Mouse (Mus musculus): ENCODE measurements around the gene Mustn1. TPM values are rescaled to one million over a fixed set of nuclear protein-coding genes. Genes with fewer than 3 reads are reported as not detected.

Gene Mustn1
- polyA plus RNA-seq, 1 experiment from 2014 or later, result 0.94 TPM

Other genes with a start within 250 kb of the Mustn1 start
- 13.2 and 13.6 TPM in 2 replicates for gene Rft1, start 224.8 kb upstream of the Mustn1 start, polyA plus RNA-seq (2014; fragmentation: Nextera tagmentation; extraction: Ambion mirVana)
- 20.2 and 21.2 TPM in 2 replicates for gene Sfmbt1, start 164.4 kb upstream of the Mustn1 start, polyA plus RNA-seq (2014; fragmentation: Nextera tagmentation; extraction: Ambion mirVana)
- 17.2 and 23.3 TPM in 2 replicates for gene Tmem110, start 53.6 kb upstream of the Mustn1 start, polyA plus RNA-seq (2014; fragmentation: Nextera tagmentation; extraction: Ambion mirVana)
- not detected in 2 replicates for gene Itih4, start 7.3 kb downstream of the Mustn1 start, polyA plus RNA-seq (2014; fragmentation: Nextera tagmentation; extraction: Ambion mirVana)
- gene Itih3, start 44.6 kb downstream of the Mustn1 start, polyA plus RNA-seq (2014; fragmentation: Nextera tagmentation; extraction: Ambion mirVana), result 0.27 TPM in 1 of 2 replicates, not detected in the other
- not detected in 2 replicates for gene Itih1, start 64.1 kb downstream of the Mustn1 start, polyA plus RNA-seq (2014; fragmentation: Nextera tagmentation; extraction: Ambion mirVana)
- 17.7 and 19.3 TPM in 2 replicates for gene Nek4, start 72.2 kb downstream of the Mustn1 start, polyA plus RNA-seq (2014; fragmentation: Nextera tagmentation; extraction: Ambion mirVana)
- 65.2 and 74.2 TPM in 2 replicates for gene Glt8d1, start 122.2 kb downstream of the Mustn1 start, polyA plus RNA-seq (2014; fragmentation: Nextera tagmentation; extraction: Ambion mirVana)
- gene Spcs1, start 122.5 kb downstream of the Mustn1 start, polyA plus RNA-seq (2014; fragmentation: Nextera tagmentation; extraction: Ambion mirVana), result 294 and 304 TPM in 2 replicates
- gene Pbrm1, start 139.9 kb downstream of the Mustn1 start, polyA plus RNA-seq (2014; fragmentation: Nextera tagmentation; extraction: Ambion mirVana), result 125 and 139 TPM in 2 replicates
- 82.6 and 85.6 TPM in 2 replicates for gene Gnl3, start 140.0 kb downstream of the Mustn1 start, polyA plus RNA-seq (2014; fragmentation: Nextera tagmentation; extraction: Ambion mirVana)
- 58.7 and 65.0 TPM in 2 replicates for gene Smim4, start 249.8 kb downstream of the Mustn1 start, polyA plus RNA-seq (2014; fragmentation: Nextera tagmentation; extraction: Ambion mirVana)

All from hindbrain, embryonic 11.5 days (tissue).